Mouse (Mus musculus) neural tube, embryonic 11.5 days (tissue): ENCODE data around the gene Pgm1. TPM values are rescaled to one million over a fixed set of nuclear protein-coding genes. Genes with fewer than 3 reads are reported as not detected.
A peak's percentile ranks its signal among the peaks of the same experiment; 100 is the strongest.

ENCODE experiments used
- ATAC-seq: fragments of 200-750 bp; cut with Nextera tagmentation; 2 replicates; pipeline ENCODE4 v1.8.0; 2017; ENCODE audit warnings: moderate number of reproducible peaks, mild to moderate bottlenecking, moderate TSS enrichment, moderate library complexity; ENCODE audit not compliant: insufficient read depth, low FRiP score, low TSS enrichment
- DNase-seq: peaks from one replicate; pipeline ENCODE4 v3.0.0-alpha.2; 2015; ENCODE audit warnings: low spot score
- H3K27ac ChIP-seq: fragments of 300-500 bp; sonication (generic); 2 replicates; pipeline ENCODE4 v1.5.1; 2014; ENCODE audit warnings: low read depth, mild to moderate bottlenecking, low read length
- H3K27me3 ChIP-seq: fragments of 300-500 bp; sonication (generic); 2 replicates; pipeline ENCODE4 v1.6.1; 2014; ENCODE audit warnings: mild to moderate bottlenecking, low read length, mixed read lengths; ENCODE audit not compliant: control insufficient read depth, insufficient read depth
- H3K36me3 ChIP-seq: fragments of 300-500 bp; sonication (generic); 2 replicates; pipeline ENCODE4 v1.6.1; 2014; ENCODE audit warnings: mild to moderate bottlenecking, low read length, moderate library complexity, mixed read lengths; ENCODE audit not compliant: control insufficient read depth, insufficient read depth
- H3K4me1 ChIP-seq: fragments of 300-500 bp; sonication (generic); 2 replicates; pipeline ENCODE4 v1.6.1; 2014; ENCODE audit warnings: low read length, mixed read lengths; ENCODE audit not compliant: control insufficient read depth, insufficient read depth
- H3K4me2 ChIP-seq: fragments of 300-500 bp; sonication (generic); 2 replicates; pipeline ENCODE4 v1.6.1; 2014; ENCODE audit warnings: low read depth, mild to moderate bottlenecking, moderate library complexity
- H3K4me3 ChIP-seq: fragments of 300-500 bp; sonication (generic); 2 replicates; pipeline ENCODE4 v1.5.1; 2014; ENCODE audit warnings: low read depth, low read length
- H3K9ac ChIP-seq: fragments of 300-500 bp; sonication (generic); 2 replicates; pipeline ENCODE4 v1.6.1; 2014; ENCODE audit warnings: mild to moderate bottlenecking, low read length
- H3K9me3 ChIP-seq: fragments of 300-500 bp; sonication (generic); 2 replicates; pipeline ENCODE4 v1.6.1; 2016; ENCODE audit warnings: low read length; ENCODE audit not compliant: control insufficient read depth
- WGBS: fragments of 180-500 bp; shearing (Covaris S2); extraction: QIAGEN DNeasy Blood & Tissue Kit; methylation state at CpG from one replicate; pipeline ENCODE4 v1.1.7; 2014; 5-methylcytosine and 5-hydroxymethylcytosine counted together
- polyA plus RNA-seq: library from polyadenylated mRNA; unstranded; fragments of >200 nt; fragmentation: Nextera tagmentation; extraction: Ambion mirVana; gene quantifications from 2 replicates; pipeline ENCODE4 v1.2.1, GENCODE M21; 2014

Pgm1 gene
- polyA plus RNA-seq, 1 experiment from 2014 or later, result 52.1 TPM

DNA sequence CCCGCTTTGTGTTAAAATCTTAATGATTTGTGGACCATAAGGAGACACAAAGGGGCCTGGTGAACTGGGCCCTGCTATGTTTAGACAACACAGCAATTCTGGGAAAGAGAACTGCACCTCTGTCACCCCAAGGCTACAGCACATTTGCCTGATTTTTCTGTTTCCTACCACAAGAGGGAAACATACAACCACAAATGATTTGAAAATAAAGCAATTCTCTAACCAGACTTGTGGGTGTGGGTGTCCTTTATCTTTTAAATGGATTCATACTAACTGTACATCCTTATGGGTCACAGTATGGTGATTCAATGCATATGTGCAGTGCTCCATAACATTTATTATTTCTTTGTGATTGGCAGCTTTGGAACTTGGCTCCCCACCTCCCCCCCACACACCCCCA lies 18.0 kb downstream of the Pgm1 start:
- no peaks in the 10 kb centered on the region for H3K9me3 ChIP-seq
- H3K27ac ChIP-seq, result no peak overlapping the region
- H3K27me3 ChIP-seq, result no peaks in the 10 kb centered on the region
- WGBS, result 84% methylated on average over 1 of the region's 1 CpGs
- H3K9ac ChIP-seq, result no peak overlapping the region
- no peak overlapping the region for H3K4me3 ChIP-seq
- ATAC-seq, result no peak
- no peak overlapping the region for H3K4me2 ChIP-seq
- H3K36me3 ChIP-seq, result no peaks in the 10 kb centered on the region
- no peaks in the 10 kb centered on the region for H3K4me1 ChIP-seq
- DNase-seq, result peak; percentile 50

DNA sequence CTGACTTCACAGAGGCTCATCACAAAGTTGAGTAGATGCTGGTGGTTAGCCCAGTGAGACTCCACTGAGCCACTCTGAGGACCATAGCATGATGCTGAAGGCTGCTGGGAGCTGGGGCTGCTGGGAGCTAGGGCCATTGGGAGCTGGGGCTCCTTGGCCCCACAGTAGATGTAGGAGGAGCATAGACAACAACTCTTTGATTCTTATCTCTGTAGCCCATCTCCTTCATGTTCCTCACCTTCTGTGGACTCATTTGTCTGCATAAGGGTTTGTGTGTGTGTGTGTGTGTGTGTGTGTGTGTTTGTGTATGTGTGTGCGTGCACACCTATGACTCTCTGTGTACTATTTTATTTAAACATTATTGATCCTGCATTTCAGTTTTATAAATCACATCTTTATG lies 18.7 kb downstream of the Pgm1 start:
- H3K9me3 ChIP-seq, result no peaks in the 10 kb centered on the region
- H3K36me3 ChIP-seq, result no peaks in the 10 kb centered on the region
- DNase-seq, result no peak
- no peak overlapping the region for H3K9ac ChIP-seq
- no peak overlapping the region for H3K4me3 ChIP-seq
- no peaks in the 10 kb centered on the region for H3K4me1 ChIP-seq
- no peak for ATAC-seq
- WGBS, result 100% methylated on average over 1 of the region's 1 CpGs
- no peaks in the 10 kb centered on the region for H3K27me3 ChIP-seq
- no peak overlapping the region for H3K27ac ChIP-seq
- no peak overlapping the region for H3K4me2 ChIP-seq

DNA sequence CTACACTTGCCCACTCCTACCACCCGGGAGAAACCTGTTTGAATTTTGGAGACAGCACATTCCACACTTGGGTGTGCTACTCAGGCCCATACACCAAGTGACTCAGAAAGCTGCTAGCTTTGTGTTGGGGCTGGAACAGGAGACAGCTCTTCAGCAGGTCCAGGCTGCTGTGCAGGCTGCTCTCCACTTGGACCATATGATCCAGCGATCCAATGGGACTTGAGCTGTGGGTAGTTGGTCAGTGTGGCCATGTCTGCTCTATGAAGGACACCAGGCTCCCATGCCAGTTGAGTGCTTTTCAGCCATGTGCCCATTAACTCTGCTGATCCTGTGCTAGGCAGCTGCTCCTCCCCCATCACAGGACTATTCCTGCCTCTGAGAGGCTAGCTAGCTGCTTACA lies 24.7 kb downstream of the Pgm1 start:
- ATAC-seq (no peak), DNase-seq (no peak)
- H3K4me1 ChIP-seq, result no peaks in the 10 kb centered on the region
- H3K9ac ChIP-seq, result no peak overlapping the region
- H3K27ac ChIP-seq, result no peak overlapping the region
- no peak overlapping the region for H3K4me3 ChIP-seq
- 79% methylated on average over 2 of the region's 2 CpGs for WGBS
- H3K36me3 ChIP-seq, result no peaks in the 10 kb centered on the region
- H3K9me3 ChIP-seq, result no peaks in the 10 kb centered on the region
- no peak overlapping the region for H3K4me2 ChIP-seq
- H3K27me3 ChIP-seq, result no peaks in the 10 kb centered on the region

DNA sequence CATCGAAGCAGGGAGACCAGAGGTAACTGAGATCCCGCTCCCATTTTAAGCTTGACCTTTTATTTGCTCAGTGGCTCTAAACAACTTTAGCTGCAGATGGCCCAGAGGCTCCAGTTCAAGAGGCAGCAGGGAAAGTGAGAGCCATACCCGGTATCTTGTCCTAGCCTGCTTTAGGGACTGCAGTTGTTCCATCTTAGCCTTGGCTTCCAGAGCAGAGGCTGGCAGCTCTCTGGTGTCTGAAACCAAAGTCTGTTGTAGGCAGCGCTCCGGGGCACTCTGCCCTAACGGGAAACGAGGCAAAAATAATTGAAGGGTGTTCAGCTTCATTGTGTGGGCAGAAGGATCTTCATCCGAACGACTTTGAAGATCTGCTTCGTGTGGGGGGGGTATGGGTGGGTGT lies 26.2 kb downstream of the Pgm1 start:
- no peaks in the 10 kb centered on the region for H3K27me3 ChIP-seq
- DNase-seq (no peak), ATAC-seq (no peak)
- H3K9ac ChIP-seq, result no peak overlapping the region
- no peaks in the 10 kb centered on the region for H3K9me3 ChIP-seq
- H3K4me2 ChIP-seq, result no peak overlapping the region
- no peak overlapping the region for H3K27ac ChIP-seq
- WGBS, result 82% methylated on average over 10 of the region's 10 CpGs
- H3K36me3 ChIP-seq, result no peaks in the 10 kb centered on the region
- H3K4me3 ChIP-seq, result no peak overlapping the region
- no peaks in the 10 kb centered on the region for H3K4me1 ChIP-seq

DNA sequence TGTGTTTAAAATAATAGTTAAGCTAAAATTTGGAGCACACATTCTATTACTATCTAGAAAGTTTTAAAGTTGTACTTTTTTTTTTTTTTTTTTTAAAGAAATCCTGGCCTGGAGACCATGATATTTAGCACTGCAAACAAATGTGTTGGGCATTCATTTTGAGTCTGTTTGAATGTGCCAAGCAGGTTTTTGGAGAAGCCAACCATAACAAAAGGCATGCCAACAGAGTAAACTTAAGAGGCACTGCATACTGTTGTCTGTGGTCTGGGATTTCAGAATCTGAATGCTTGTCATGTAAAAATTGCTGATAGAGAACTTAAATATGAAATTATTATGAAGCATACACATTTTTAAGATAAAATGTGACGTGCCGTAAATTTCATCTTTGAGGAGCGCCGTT lies 28.0 kb downstream of the Pgm1 start:
- WGBS, result 95% methylated on average over 4 of the region's 4 CpGs
- ATAC-seq, result no peak

DNA sequence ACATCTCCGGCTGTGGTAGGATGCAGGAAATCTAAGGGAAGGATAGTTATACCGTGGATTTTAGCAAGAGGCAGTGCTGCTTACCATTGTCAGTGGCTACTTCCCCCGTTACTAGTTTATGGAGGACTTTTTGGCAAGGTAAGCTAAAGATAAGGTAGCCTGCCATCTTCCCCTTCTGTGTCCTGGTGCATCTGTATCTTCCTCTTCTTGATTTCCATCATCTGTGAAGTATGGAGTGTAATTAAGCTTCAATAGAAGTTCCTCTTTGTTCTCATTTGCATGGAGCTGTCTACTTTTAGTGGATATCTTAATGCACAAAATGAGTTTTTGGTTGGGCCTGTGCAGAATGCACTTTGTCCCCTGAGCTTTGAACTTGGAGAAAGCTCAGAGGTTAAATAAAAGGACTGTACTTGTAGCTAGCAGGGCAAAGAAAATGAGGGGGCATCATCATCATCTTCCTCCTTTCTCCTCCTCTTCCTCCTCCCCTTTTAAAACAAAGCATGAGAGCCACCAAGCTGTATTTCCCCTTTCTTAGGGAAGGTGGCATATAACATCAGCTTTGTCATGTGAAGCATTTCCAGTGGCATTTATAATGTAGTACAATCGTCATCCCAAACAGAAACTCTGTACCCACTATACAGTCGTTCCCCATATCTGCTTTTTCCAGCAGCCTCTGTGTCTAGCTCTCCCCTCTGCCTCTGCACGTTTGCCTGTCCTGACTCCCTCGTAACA lies 29.0 kb downstream of the Pgm1 start:
- no peaks in the 10 kb centered on the region for H3K4me1 ChIP-seq
- H3K36me3 ChIP-seq, result no peaks in the 10 kb centered on the region
- H3K27me3 ChIP-seq, result no peaks in the 10 kb centered on the region
- 90% methylated on average over 7 of the region's 7 CpGs for WGBS
- no peaks in the 10 kb centered on the region for H3K9me3 ChIP-seq
- no peak overlapping the region for H3K4me3 ChIP-seq
- no peak overlapping the region for H3K9ac ChIP-seq
- no peak overlapping the region for H3K27ac ChIP-seq
- DNase-seq (no peak), ATAC-seq (no peak)
- no peak overlapping the region for H3K4me2 ChIP-seq

More for the DNA sequence above, 28.0 kb downstream of the Pgm1 start:
- DNase-seq, result no peak
- H3K4me2 ChIP-seq, result no peak overlapping the region
- H3K9me3 ChIP-seq, result no peaks in the 10 kb centered on the region
- no peaks in the 10 kb centered on the region for H3K36me3 ChIP-seq
- H3K27me3 ChIP-seq, result no peaks in the 10 kb centered on the region
- H3K4me1 ChIP-seq, result no peaks in the 10 kb centered on the region
- no peak overlapping the region for H3K27ac ChIP-seq
- no peak overlapping the region for H3K9ac ChIP-seq
- H3K4me3 ChIP-seq, result no peak overlapping the region

GRCm38 (mm10) chr4:99959308-99959707 lies 30.1 kb downstream of the Pgm1 start:
- no peaks in the 10 kb centered on the region for H3K27me3 ChIP-seq
- H3K9ac ChIP-seq, result no peak overlapping the region
- no peak overlapping the region for H3K4me3 ChIP-seq
- no peak overlapping the region for H3K4me2 ChIP-seq
- DNase-seq (no peak), ATAC-seq (no peak)
- H3K27ac ChIP-seq, result no peak overlapping the region
- H3K36me3 ChIP-seq, result no peaks in the 10 kb centered on the region
- no peaks in the 10 kb centered on the region for H3K4me1 ChIP-seq
- WGBS, result 86% methylated on average over 3 of the region's 3 CpGs
- no peaks in the 10 kb centered on the region for H3K9me3 ChIP-seq

- Histone ChIP-seq H3K4me3 (no peak overlapping the region), H3K9ac (no peak overlapping the region), H3K36me3 (no peaks in the 10 kb centered on the region; the same call in 1 of the 2 replicates), H3K27me3 (no peaks in the 10 kb centered on the region), H3K27ac (no peak overlapping the region), H3K4me1 (no peaks in the 10 kb centered on the region; the same call in 1 of the 2 replicates), H3K9me3 (no peaks in the 10 kb centered on the region), H3K4me2 (no peak overlapping the region)
- ATAC-seq (no peak), DNase-seq (no peak)
- WGBS, result 59% methylated on average over 6 of the region's 6 CpGs
Measured at GRCm38 (mm10) chr4:99966555-99966954, 37.3 kb downstream of the Pgm1 start.

GRCm38 (mm10) chr4:99969328-99969727 lies 40.1 kb downstream of the Pgm1 start:
- H3K27me3 ChIP-seq, result no peaks in the 10 kb centered on the region
- WGBS, result 33% methylated on average over 5 of the region's 5 CpGs
- ATAC-seq, result no peak

More at GRCm38 (mm10) chr4:99969328-99969727, 40.1 kb downstream of the Pgm1 start:
- H3K27ac ChIP-seq, result no peak overlapping the region
- H3K36me3 ChIP-seq, result no peaks in the 10 kb centered on the region; the same call in 1 of the 2 replicates
- peak; percentile 34 for DNase-seq
- H3K4me2 ChIP-seq, result no peak overlapping the region
- no peaks in the 10 kb centered on the region; the same call in 1 of the 2 replicates for H3K4me1 ChIP-seq
- H3K4me3 ChIP-seq, result no peak overlapping the region
- no peaks in the 10 kb centered on the region for H3K9me3 ChIP-seq
- no peak overlapping the region for H3K9ac ChIP-seq
